In genomic region chr1:85901516-85902107, GRCm38 (mm10) we compare ENCODE assay signal across 10 mouse cellular contexts. TPM values are rescaled to one million over a fixed set of nuclear protein-coding genes. Genes with fewer than 3 reads are reported as not detected.
DNase-seq lines count a peak whose midpoint lies in the region; ATAC-seq lines count a peak whose summit lies in the region.
"Had no signal": no experiment of that assay in that cellular context is flagged by ENCODE, and none has a peak within 500 bp of the region (broad histone marks: within the 10 kb centered on the region; RNA-seq: fewer than 3 reads in every experiment).

No protein-coding gene starts in this region.

- peaks cover 38% of the 10 kb centered on the region for H3K36me3 ChIP-seq in embryonic facial prominence, embryonic 14.5 days (ENCODE audit: control insufficient read depth, insufficient read depth, low read length)
- peaks cover 37% of the 10 kb centered on the region for H3K36me3 ChIP-seq in heart, embryonic 12.5 days
- H3K36me3 ChIP-seq in midbrain, embryonic 15.5 days (replicated peaks), result peaks cover 32% of the 10 kb centered on the region

- no peaks in the 10 kb centered on the region for H3K9me3 ChIP-seq in embryonic facial prominence, embryonic 14.5 days (ENCODE audit: control insufficient read depth, low read length)
- no peaks in the 10 kb centered on the region for H3K9me3 ChIP-seq in heart, embryonic 12.5 days (replicated peaks)
- H3K9me3 ChIP-seq in midbrain, embryonic 15.5 days, result no peaks in the 10 kb centered on the region
- H3K9me3 ChIP-seq: liver, embryonic 15.5 days had no signal

- H3K4me1 ChIP-seq in embryonic facial prominence, embryonic 14.5 days (ENCODE audit: control insufficient read depth, insufficient read depth, low read length), result peaks cover 50% of the 10 kb centered on the region
- peaks cover 84% of the 10 kb centered on the region for H3K4me1 ChIP-seq in heart, embryonic 12.5 days (replicated peaks)
- H3K4me1 ChIP-seq in midbrain, embryonic 15.5 days, result peaks cover 62% of the 10 kb centered on the region

- H3K9ac ChIP-seq in embryonic facial prominence, embryonic 14.5 days (ENCODE audit: low read depth, low read length), result no peak overlapping the region
- no peak overlapping the region for H3K9ac ChIP-seq in heart, embryonic 12.5 days
- H3K9ac ChIP-seq in midbrain, embryonic 15.5 days, result no peak overlapping the region
- H3K9ac ChIP-seq: liver, embryonic 15.5 days had no signal

- H3K27ac ChIP-seq in embryonic facial prominence, embryonic 14.5 days (replicated peaks; ENCODE audit: low read depth, low read length), result 0 out of 2 replicates have a peak overlapping the region, but pooled peaks have one; percentile 10
- peak overlapping the region; percentile 74 for H3K27ac ChIP-seq in heart, embryonic 12.5 days (ENCODE audit: poor library complexity, severe bottlenecking)
- H3K27ac ChIP-seq in midbrain, embryonic 15.5 days, result peak overlapping the region; percentile 60
- H3K27ac ChIP-seq: liver, embryonic 15.5 days had no signal

- no peaks in the 10 kb centered on the region for H3K27me3 ChIP-seq in embryonic facial prominence, embryonic 14.5 days (replicated peaks; ENCODE audit: control insufficient read depth, insufficient read depth, low read length)
- H3K27me3 ChIP-seq in heart, embryonic 12.5 days (replicated peaks), result no peaks in the 10 kb centered on the region
- H3K27me3 ChIP-seq in midbrain, embryonic 15.5 days (replicated peaks), result no peaks in the 10 kb centered on the region
- H3K27me3 ChIP-seq: liver, embryonic 15.5 days had no signal

- DNase-seq in kidney, postnatal 4 days, result peak; percentile 26 to 32
- no peak for DNase-seq in kidney, adult 18-20 months
- DNase-seq in embryonic facial prominence, embryonic 14.5 days (ENCODE audit: low spot score), result no peak
- no peak for DNase-seq in embryo, embryonic 11 days
- DNase-seq in B cell, adult 2 months, result no peak
- DNase-seq in right cerebral cortex, postnatal 14 days, result no peak
- DNase-seq: right cerebral cortex, postnatal 4 days had no signal

- ATAC-seq in embryonic facial prominence, embryonic 14.5 days (ENCODE audit: low read depth), result peak; percentile 15; the same call in 1 of the 2 replicates
- peak; percentile 54 for ATAC-seq in heart, embryonic 12.5 days (ENCODE audit: insufficient number of reproducible peaks, low FRiP score)
- peak; percentile 22; the same call in 1 of the 2 replicates for ATAC-seq in midbrain, embryonic 15.5 days (replicated peaks)

- 63% methylated on average over 3 of the region's 3 CpGs for WGBS in embryonic facial prominence, embryonic 14.5 days
- WGBS in heart, embryonic 12.5 days, result 22% methylated on average over 3 of the region's 3 CpGs
- 49% methylated on average over 3 of the region's 3 CpGs for WGBS in midbrain, embryonic 15.5 days

- no peak overlapping the region for H3K4me2 ChIP-seq in embryonic facial prominence, embryonic 14.5 days (ENCODE audit: low read depth, low read length)
- peak overlapping the region; percentile 27; the same call in 1 of the 2 replicates for H3K4me2 ChIP-seq in heart, embryonic 12.5 days
- no peak overlapping the region for H3K4me2 ChIP-seq in midbrain, embryonic 15.5 days
- H3K4me2 ChIP-seq: liver, embryonic 15.5 days had no signal

- H3K4me3 ChIP-seq in embryonic facial prominence, embryonic 14.5 days (ENCODE audit: low read depth, low read length), result no peak overlapping the region
- H3K4me3 ChIP-seq in heart, embryonic 12.5 days, result no peak overlapping the region
- no peak overlapping the region for H3K4me3 ChIP-seq in midbrain, embryonic 15.5 days
- H3K4me3 ChIP-seq: liver, embryonic 15.5 days had no signal

RNA-seq across cellular contexts. Expression of gene Itm2c, which starts 7.5 kb away (rescaled TPM):
- polyA plus RNA-seq in embryonic facial prominence, embryonic 14.5 days (2014; fragmentation: Nextera tagmentation; extraction: Ambion mirVana), result 158 and 177 TPM in 2 replicates
- polyA plus RNA-seq in heart, embryonic 12.5 days (2016; fragmentation: Nextera tagmentation; extraction: Ambion mirVana), result 261 TPM in 2 replicates
- polyA plus RNA-seq in midbrain, embryonic 15.5 days (2015; fragmentation: Nextera tagmentation; extraction: Ambion mirVana), result 233 and 248 TPM in 2 replicates

RNA-seq across cellular contexts. Expression of gene 4933407L21Rik, which starts 26.7 kb away (rescaled TPM):
- 0.43 and 0.54 TPM in 2 replicates for polyA plus RNA-seq in embryonic facial prominence, embryonic 14.5 days (2014; fragmentation: Nextera tagmentation; extraction: Ambion mirVana)
- 0.08 TPM in 1 of 2 replicates, not detected in the other for polyA plus RNA-seq in heart, embryonic 12.5 days (2016; fragmentation: Nextera tagmentation; extraction: Ambion mirVana)
- polyA plus RNA-seq in midbrain, embryonic 15.5 days (2015; fragmentation: Nextera tagmentation; extraction: Ambion mirVana), result 8.9 and 11.0 TPM in 2 replicates
- polyA plus RNA-seq: liver, embryonic 15.5 days had no signal

RNA-seq across cellular contexts. Expression of gene Gpr55, which starts 59.2 kb away (rescaled TPM):
- not detected in 2 replicates for polyA plus RNA-seq in embryonic facial prominence, embryonic 14.5 days (2014; fragmentation: Nextera tagmentation; extraction: Ambion mirVana)
- polyA plus RNA-seq in heart, embryonic 12.5 days (2016; fragmentation: Nextera tagmentation; extraction: Ambion mirVana), result 0.08 and 0.09 TPM in 2 replicates
- 0.15 and 0.17 TPM in 2 replicates for polyA plus RNA-seq in midbrain, embryonic 15.5 days (2015; fragmentation: Nextera tagmentation; extraction: Ambion mirVana)

Comparison
In these comparisons a context has a peak if more than half of its experiments do, and no peak if none do; other contexts are left out.
1. DNase-seq: peak in kidney, postnatal 4 days (2 of 2); none in kidney, adult 18-20 months (single experiment), embryonic facial prominence, embryonic 14.5 days (single experiment), embryo, embryonic 11 days (single experiment), B cell, adult 2 months (0 of 2) and right cerebral cortex, postnatal 14 days (single experiment).
2. H3K27ac ChIP-seq: peak in every context shown above with its lines; median percentile 74 in heart, embryonic 12.5 days; 60 in midbrain, embryonic 15.5 days; 10 in embryonic facial prominence, embryonic 14.5 days.
3. Peak in every context shown above with its lines, with median percentiles within 50 percentile points of each other: ATAC-seq.